Mouse (Mus musculus) hindbrain, embryonic 15.5 days (tissue): ENCODE measurements around the gene Sin3b. TPM values are rescaled to one million over a fixed set of nuclear protein-coding genes. Genes with fewer than 3 reads are reported as not detected.

Experiments used
- microRNA-seq: library from miRNA; unstranded; fragments of <30 nt; microRNA quantifications from one replicate; pipeline ENCODE4, GENCODE M21; 2016
- polyA plus RNA-seq: library from polyadenylated mRNA; unstranded; fragments of >200 nt; fragmentation: Nextera tagmentation; extraction: Ambion mirVana; gene quantifications from 2 replicates; pipeline ENCODE4 v1.2.1, GENCODE M21; 2015

The Sin3b gene
- polyA plus RNA-seq, 1 experiment from 2014 or later = 174 TPM

Small RNA genes within 50 kb of the gene (microRNA-seq; reads per million reads assigned to microRNA genes)
- gene Gm26237 = not detected

Other genes starting within 250 kb of the Sin3b start
- gene Cherp, start 248.1 kb upstream of the Sin3b start, polyA plus RNA-seq = 44.5 and 59.8 TPM in 2 replicates
- 17.8 and 20.0 TPM in 2 replicates for gene Slc35e1, start 230.7 kb upstream of the Sin3b start, polyA plus RNA-seq
- gene Med26, start 175.0 kb upstream of the Sin3b start, polyA plus RNA-seq = 15.8 and 18.6 TPM in 2 replicates
- 122 TPM in 2 replicates for gene Smim7, start 152.2 kb upstream of the Sin3b start, polyA plus RNA-seq
- gene Tmem38a, start 151.2 kb upstream of the Sin3b start, polyA plus RNA-seq = 33.7 and 34.2 TPM in 2 replicates
- 2.3 and 2.9 TPM in 2 replicates for gene Nwd1, start 76.6 kb upstream of the Sin3b start, polyA plus RNA-seq
- 0.28 and 0.47 TPM in 2 replicates for gene F2rl3, start 38.6 kb downstream of the Sin3b start, polyA plus RNA-seq